19 mouse cellular contexts compared by ENCODE assay signal in the genomic region with DNA sequence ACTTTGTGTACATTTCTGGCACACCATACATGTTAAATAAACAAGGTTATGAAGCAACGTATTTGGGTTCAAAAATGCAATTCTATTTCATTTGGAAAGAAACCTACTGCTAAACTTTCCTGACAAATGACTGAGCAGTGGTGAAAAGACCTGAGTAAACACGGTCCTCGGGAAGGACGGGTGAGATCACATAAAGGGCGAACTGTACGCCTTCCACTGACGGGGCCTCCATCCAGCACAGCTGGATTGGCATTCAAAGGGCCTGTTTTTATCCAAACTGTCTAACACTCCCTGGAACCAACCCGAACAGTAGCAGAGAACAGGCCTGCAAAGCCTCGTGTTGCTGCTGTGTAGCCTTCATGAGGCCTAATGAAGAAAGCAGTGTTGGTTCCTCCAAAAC.
DNase-seq lines count a peak whose midpoint lies in the region; ATAC-seq and TF ChIP-seq lines count a peak whose summit lies in the region.
"Had no signal": no experiment of that assay in that cellular context is flagged by ENCODE, and none has a peak within 500 bp of the region (broad histone marks: within the 10 kb centered on the region; RNA-seq: fewer than 3 reads in every experiment).

No protein-coding gene starts in this region.

- H3K27me3 ChIP-seq in lung, embryonic 15.5 days, result no peaks in the 10 kb centered on the region
- H3K27me3 ChIP-seq in stomach, embryonic 15.5 days (replicated peaks), result no peaks in the 10 kb centered on the region
- H3K27me3 ChIP-seq: limb, embryonic 12.5 days had no signal

- no peak overlapping the region for H3K9ac ChIP-seq in lung, embryonic 15.5 days
- no peak overlapping the region for H3K9ac ChIP-seq in stomach, embryonic 15.5 days
- H3K9ac ChIP-seq: limb, embryonic 12.5 days had no signal

- peak; percentile 66 for ATAC-seq in lung, embryonic 15.5 days (ENCODE audit: borderline replicate concordance, extremely low read depth, low FRiP score, low TSS enrichment)
- ATAC-seq in stomach, embryonic 15.5 days (ENCODE audit: insufficient read depth, low FRiP score, low read depth), result no peak; the same call in 1 of the 2 replicates
- ATAC-seq: forebrain, embryonic 16.5 days had no signal

- no peak for TF ChIP-seq POLR2A in lung, adult 2 months (IDR thresholded peaks at IDR 0.05; ENCODE audit: borderline replicate concordance, extremely low read depth, low read depth, low read length)

- H3K27ac ChIP-seq in lung, embryonic 15.5 days, result peak overlapping the region; percentile 86
- H3K27ac ChIP-seq in stomach, embryonic 15.5 days, result peak overlapping the region; percentile 51; the same call in 1 of the 2 replicates
- H3K27ac ChIP-seq: hindbrain, embryonic 10.5 days; limb, embryonic 12.5 days had no signal

- H3K4me2 ChIP-seq in lung, embryonic 15.5 days, result no peak overlapping the region
- H3K4me2 ChIP-seq in stomach, embryonic 15.5 days, result no peak overlapping the region
- H3K4me2 ChIP-seq: limb, embryonic 12.5 days; midbrain, embryonic 11.5 days had no signal

- 26% methylated on average over 9 of the region's 9 CpGs for WGBS in lung, embryonic 15.5 days
- 57% methylated on average over 9 of the region's 9 CpGs for WGBS in lung, adult 2 months
- WGBS in stomach, embryonic 15.5 days, result 38% methylated on average over 9 of the region's 9 CpGs

- TF ChIP-seq CTCF in lung, adult 2 months (IDR thresholded peaks at IDR 0.05; ENCODE audit: insufficient read depth, low read length), result no peak

- DNase-seq in heart, adult 9 months (ENCODE audit: low spot score in 2 of 2), result peak; percentile 10 to 13
- no peak for DNase-seq in heart, postnatal 4 days
- DNase-seq in lung, adult 2 months, result no peak
- peak; percentile 28 for DNase-seq in gastrocnemius, postnatal 25 days
- DNase-seq in c-Kit-positive CD71-positive TER-119-positive erythroid progenitor cells, embryonic 14.5 days (ENCODE audit: low spot score), result no peak
- no peak for DNase-seq in embryo, embryonic 10 days (ENCODE audit: low spot score)
- DNase-seq: cerebellum, adult 11 months; kidney, adult 11 months; kidney, postnatal 36 days; layer of hippocampus, postnatal 36 days; right cerebral cortex, adult 18-20 months; thymus, adult 18-20 months had no signal

- peaks cover 13% of the 10 kb centered on the region for H3K4me1 ChIP-seq in lung, embryonic 15.5 days
- no peaks in the 10 kb centered on the region for H3K4me1 ChIP-seq in lung, adult 2 months (ENCODE audit: control insufficient read depth, insufficient read depth, low read length)
- H3K4me1 ChIP-seq in stomach, embryonic 15.5 days, result no peaks in the 10 kb centered on the region
- H3K4me1 ChIP-seq: hindbrain, embryonic 10.5 days; limb, embryonic 12.5 days had no signal

- H3K36me3 ChIP-seq in lung, embryonic 15.5 days, result no peaks in the 10 kb centered on the region
- H3K36me3 ChIP-seq in stomach, embryonic 15.5 days, result no peaks in the 10 kb centered on the region
- H3K36me3 ChIP-seq: hindbrain, embryonic 10.5 days; limb, embryonic 12.5 days had no signal

- no peaks in the 10 kb centered on the region for H3K9me3 ChIP-seq in lung, embryonic 15.5 days
- H3K9me3 ChIP-seq in stomach, embryonic 15.5 days, result no peaks in the 10 kb centered on the region
- H3K9me3 ChIP-seq: hindbrain, embryonic 10.5 days; limb, embryonic 12.5 days had no signal

- H3K4me3 ChIP-seq in lung, embryonic 15.5 days, result no peak overlapping the region
- H3K4me3 ChIP-seq in lung, adult 2 months (replicated peaks; ENCODE audit: extremely low read depth, low read depth, low read length), result no peak overlapping the region
- no peak overlapping the region for H3K4me3 ChIP-seq in stomach, embryonic 15.5 days (replicated peaks)
- H3K4me3 ChIP-seq: erythroblast, embryonic 14.5 days; hindbrain, embryonic 10.5 days; limb, embryonic 12.5 days had no signal

Comparison
In these comparisons a context has a peak if more than half of its experiments do, and no peak if none do; other contexts are left out.
1. DNase-seq: peak in heart, adult 9 months (2 of 2) and gastrocnemius, postnatal 25 days (single experiment); none in heart, postnatal 4 days (single experiment), lung, adult 2 months (single experiment), c-Kit-positive CD71-positive TER-119-positive erythroid progenitor cells, embryonic 14.5 days (single experiment) and embryo, embryonic 10 days (single experiment).